Mouse (Mus musculus): ENCODE results near the gene Ndufa13. TPM values are rescaled to one million over a fixed set of nuclear protein-coding genes. Genes with fewer than 3 reads are reported as not detected.
A peak's percentile ranks its signal among the peaks of the same experiment; 100 is the strongest.

The Ndufa13 gene
- polyA plus RNA-seq, 1 experiment from 2014 or later, result 96.9 TPM

DNA sequence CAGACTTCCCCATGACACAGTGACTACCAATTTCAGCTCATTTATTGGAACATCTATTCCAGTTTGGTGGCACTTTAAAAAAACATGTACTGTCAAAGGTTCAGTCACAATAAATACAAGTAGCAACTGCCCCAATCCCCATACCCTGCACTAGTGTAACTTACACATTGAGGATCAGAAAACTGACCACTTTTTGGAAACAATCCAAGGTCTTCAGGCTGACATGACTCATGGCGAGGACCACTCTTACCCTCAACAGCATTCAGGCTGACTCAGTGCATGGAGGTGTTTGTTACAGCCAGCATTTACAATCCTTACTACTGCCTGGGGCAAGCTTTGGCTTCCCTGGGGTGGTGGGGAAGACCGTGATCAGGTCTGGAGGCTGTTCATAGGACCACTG lies 4.7 kb upstream of the Ndufa13 start:
- Histone ChIP-seq H3K9ac (no peak overlapping the region), H3K4me2 (no peak overlapping the region), H3K36me3 (replicated peaks) (peaks cover 51% of the 10 kb centered on the region), H3K27me3 (no peaks in the 10 kb centered on the region), H3K27ac (replicated peaks) (0 out of 2 replicates have a peak overlapping the region, but pooled peaks have one; percentile 2), H3K4me1 (replicated peaks) (peaks cover 39% of the 10 kb centered on the region), H3K4me3 (replicated peaks) (no peak overlapping the region), H3K9me3 (replicated peaks) (no peaks in the 10 kb centered on the region)
- ATAC-seq (ENCODE audit: insufficient read depth), result no peak
- 78% methylated on average over 2 of the region's 2 CpGs for WGBS (ENCODE audit: insufficient replicate concordance)

DNA sequence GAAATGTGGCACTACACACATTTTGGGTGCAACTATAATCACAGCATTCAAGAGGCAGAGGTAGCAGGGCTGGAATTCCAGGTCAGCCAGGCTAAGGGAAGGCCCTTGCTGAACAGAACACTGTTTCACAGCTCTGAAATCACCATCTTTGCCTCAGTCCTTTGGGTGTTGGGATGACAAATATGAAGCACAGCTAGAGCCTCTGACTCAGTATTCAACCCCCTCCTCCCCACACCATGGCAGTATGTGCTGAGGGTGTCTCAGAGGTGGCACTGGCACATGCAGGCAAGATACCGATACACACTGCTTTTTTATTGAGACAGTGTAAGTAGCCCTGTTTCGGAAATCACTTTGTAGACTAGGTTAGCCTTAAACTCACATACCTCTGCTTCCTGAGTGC lies 3.9 kb upstream of the Ndufa13 start:
- no peak overlapping the region for H3K4me2 ChIP-seq
- H3K27me3 ChIP-seq, result no peaks in the 10 kb centered on the region
- no peak overlapping the region for H3K9ac ChIP-seq
- H3K27ac ChIP-seq (replicated peaks), result no peak overlapping the region
- no peaks in the 10 kb centered on the region for H3K9me3 ChIP-seq (replicated peaks)
- ATAC-seq (ENCODE audit: insufficient read depth), result no peak
- WGBS (ENCODE audit: insufficient replicate concordance), result 88% methylated on average over 2 of the region's 2 CpGs
- H3K36me3 ChIP-seq (replicated peaks), result peaks cover 43% of the 10 kb centered on the region
- H3K4me1 ChIP-seq (replicated peaks), result peaks cover 42% of the 10 kb centered on the region
- H3K4me3 ChIP-seq (replicated peaks), result no peak overlapping the region

DNA sequence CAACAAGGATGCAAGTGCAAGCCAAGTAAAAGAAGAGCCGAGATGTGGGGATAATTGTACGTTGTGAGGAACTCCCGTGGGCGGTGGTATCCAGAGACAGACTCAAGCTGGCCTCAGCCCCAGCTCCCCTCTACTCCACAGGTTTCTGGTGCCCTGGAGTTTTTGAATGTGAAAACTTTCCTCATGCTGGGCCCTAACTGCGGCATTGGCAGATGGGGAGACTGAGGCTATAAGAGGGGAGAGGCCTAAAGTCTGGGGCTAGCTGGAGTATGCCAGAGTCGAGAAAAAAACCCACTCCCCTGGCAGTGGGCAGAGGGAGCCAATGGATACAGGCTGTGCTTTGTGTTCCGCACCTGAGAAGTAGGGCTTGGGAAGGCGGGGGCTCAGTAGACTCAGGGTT lies 1.7 kb upstream of the Ndufa13 start:
- 81% methylated on average over 8 of the region's 8 CpGs for WGBS (ENCODE audit: insufficient replicate concordance)
- H3K9ac ChIP-seq, result no peak overlapping the region

DNA sequence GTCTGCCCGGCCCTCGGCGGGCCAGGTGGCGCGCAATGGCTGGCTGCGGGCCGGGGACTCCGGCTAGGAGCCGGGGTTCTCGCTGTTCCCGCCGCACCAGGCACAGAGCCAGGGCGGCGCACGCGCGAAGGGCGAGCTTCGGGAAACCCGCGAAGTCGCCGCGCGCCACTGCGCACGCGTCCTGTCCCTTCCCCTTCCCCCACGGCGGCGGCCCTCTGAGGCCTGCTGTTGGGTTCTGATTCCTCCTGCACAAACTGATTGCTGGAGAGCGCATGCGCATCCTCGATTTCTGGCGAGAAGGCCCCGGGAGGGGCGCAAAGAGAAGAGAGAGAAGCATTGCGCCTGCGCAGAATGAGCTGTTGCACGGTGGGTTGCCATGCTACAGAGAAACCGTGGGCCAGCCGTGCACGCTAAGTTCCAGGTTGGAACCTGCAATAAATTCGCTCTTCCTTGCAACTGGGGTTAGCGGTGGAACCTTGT lies 745 bp upstream of the Ndufa13 start:
- H3K9ac ChIP-seq, result peak overlapping the region; percentile 88
- H3K4me2 ChIP-seq, result peak overlapping the region; percentile 99
- ATAC-seq (ENCODE audit: insufficient read depth), result peak; percentile 84
- peaks cover 11% of the 10 kb centered on the region for H3K36me3 ChIP-seq (replicated peaks)
- H3K4me3 ChIP-seq (replicated peaks), result peak overlapping the region; percentile 65
- peak overlapping the region; percentile 96 for H3K27ac ChIP-seq (replicated peaks)
- H3K27me3 ChIP-seq, result no peaks in the 10 kb centered on the region
- peaks cover 67% of the 10 kb centered on the region for H3K4me1 ChIP-seq (replicated peaks)
- WGBS (ENCODE audit: insufficient replicate concordance), result under 1% methylated on average over 45 of the region's 45 CpGs
- H3K9me3 ChIP-seq (replicated peaks), result no peaks in the 10 kb centered on the region

More for the DNA sequence above, 1.7 kb upstream of the Ndufa13 start:
- Histone ChIP-seq H3K36me3 (replicated peaks) (peaks cover 21% of the 10 kb centered on the region), H3K4me1 (replicated peaks) (peaks cover 58% of the 10 kb centered on the region), H3K27me3 (no peaks in the 10 kb centered on the region), H3K4me2 (peak overlapping the region; percentile 99), H3K27ac (replicated peaks) (no peak overlapping the region), H3K9me3 (replicated peaks) (no peaks in the 10 kb centered on the region), H3K4me3 (replicated peaks) (no peak overlapping the region)
- no peak for ATAC-seq (ENCODE audit: insufficient read depth)

DNA sequence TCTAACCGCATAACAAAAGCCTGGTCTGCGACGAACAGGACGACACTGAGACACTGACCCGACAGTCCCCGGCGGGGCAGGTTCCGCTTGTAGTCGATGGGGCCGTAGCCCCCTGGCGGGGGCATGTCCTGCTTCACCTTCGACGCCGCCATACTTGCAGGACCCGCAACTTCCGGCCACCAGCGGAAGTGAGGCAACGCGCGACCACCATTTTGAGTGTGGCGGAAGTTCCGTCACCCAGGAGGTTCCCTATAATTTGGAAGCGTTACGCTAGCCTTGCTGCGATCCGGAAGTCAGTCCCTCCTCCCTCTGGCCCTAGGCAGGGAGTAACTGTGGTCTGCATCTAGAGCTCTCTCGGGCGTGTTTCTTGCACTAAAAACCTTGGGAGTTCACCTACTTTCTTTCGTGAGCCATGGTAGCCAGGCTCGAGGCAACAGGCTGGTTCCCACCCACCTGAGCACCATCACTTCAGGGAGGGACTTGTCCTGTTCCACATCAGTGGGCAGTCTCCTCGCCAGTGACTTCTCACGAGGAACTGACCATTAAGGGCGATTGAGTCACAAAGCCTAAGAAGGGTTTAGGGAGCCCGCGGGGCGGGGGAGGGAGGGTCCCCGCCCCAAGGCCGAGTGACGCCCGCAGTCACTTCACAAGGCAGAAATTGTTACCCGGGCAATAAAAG lies 735 bp downstream of the Ndufa13 start:
- Histone ChIP-seq H3K9ac (peak overlapping the region; percentile 88), H3K27me3 (no peaks in the 10 kb centered on the region), H3K4me2 (peak overlapping the region; percentile 99), H3K27ac (replicated peaks) (peak overlapping the region; percentile 96), H3K4me3 (replicated peaks) (peak overlapping the region; percentile 65), H3K36me3 (replicated peaks) (peaks cover 8% of the 10 kb centered on the region; the same call in 1 of the 2 replicates), H3K9me3 (replicated peaks) (no peaks in the 10 kb centered on the region), H3K4me1 (replicated peaks) (peaks cover 82% of the 10 kb centered on the region)
- WGBS (ENCODE audit: insufficient replicate concordance), result under 1% methylated on average over 41 of the region's 41 CpGs
- peak; percentile 64 for ATAC-seq (ENCODE audit: insufficient read depth)

DNA sequence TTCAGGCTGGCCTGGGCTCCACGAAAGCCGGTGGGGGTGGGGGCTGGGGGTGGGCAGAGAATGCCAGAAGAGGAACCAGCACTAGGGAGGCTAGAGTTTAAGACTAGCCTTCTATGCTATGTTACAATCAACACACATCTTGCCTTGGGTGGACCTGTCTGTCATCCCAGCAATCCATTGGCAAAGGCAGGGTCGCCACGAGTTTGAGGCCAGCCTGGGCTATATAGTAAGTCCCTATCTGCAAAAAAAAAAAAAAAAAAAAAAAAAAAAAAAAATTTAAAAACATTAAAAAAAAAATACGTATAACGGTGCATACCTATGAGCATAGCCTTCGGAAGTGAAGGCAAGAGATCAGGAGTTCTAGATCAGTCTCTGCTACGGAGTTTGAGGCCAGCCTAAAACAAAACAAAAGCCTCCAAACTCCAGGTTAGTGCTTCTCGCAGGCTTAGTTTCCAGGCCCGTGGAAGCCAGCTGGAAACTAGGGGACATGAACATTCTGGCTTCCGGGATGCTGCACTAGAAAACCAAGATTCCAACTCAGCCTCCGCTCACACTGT lies 1.4 kb downstream of the Ndufa13 start:
- H3K4me3 ChIP-seq (replicated peaks), result peak overlapping the region; percentile 65
- H3K9me3 ChIP-seq (replicated peaks), result no peaks in the 10 kb centered on the region
- peak; percentile 15 for ATAC-seq (ENCODE audit: insufficient read depth)
- no peaks in the 10 kb centered on the region for H3K27me3 ChIP-seq
- H3K27ac ChIP-seq (replicated peaks), result peak overlapping the region; percentile 96
- 7% methylated on average over 12 of the region's 12 CpGs for WGBS (ENCODE audit: insufficient replicate concordance)
- H3K36me3 ChIP-seq (replicated peaks), result peaks cover 14% of the 10 kb centered on the region; the same call in 1 of the 2 replicates
- peaks cover 89% of the 10 kb centered on the region for H3K4me1 ChIP-seq (replicated peaks)
- H3K4me2 ChIP-seq, result peak overlapping the region; percentile 99
- H3K9ac ChIP-seq, result peak overlapping the region; percentile 88

DNA sequence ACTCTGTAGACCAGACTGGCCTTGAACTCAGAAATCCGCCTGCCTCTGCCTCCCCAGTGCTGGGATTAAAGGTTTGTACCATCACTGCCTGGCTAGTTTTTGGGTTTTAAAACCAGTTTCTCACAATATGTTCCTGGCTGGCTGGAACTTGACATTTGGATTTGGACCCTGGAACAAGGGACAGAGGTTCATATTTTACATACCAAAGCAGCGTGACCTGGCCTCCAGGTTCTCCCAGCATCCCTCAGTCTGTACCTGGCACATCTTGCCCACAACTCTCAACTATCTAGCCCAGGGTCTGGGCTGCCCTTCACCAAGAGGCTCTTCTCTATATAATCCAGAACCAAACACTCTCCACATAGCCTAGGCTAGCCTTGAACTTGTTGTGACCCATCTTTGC lies 2.5 kb downstream of the Ndufa13 start:
- ATAC-seq (ENCODE audit: insufficient read depth), result no peak
- peaks cover 19% of the 10 kb centered on the region; the same call in 1 of the 2 replicates for H3K36me3 ChIP-seq (replicated peaks)

DNA sequence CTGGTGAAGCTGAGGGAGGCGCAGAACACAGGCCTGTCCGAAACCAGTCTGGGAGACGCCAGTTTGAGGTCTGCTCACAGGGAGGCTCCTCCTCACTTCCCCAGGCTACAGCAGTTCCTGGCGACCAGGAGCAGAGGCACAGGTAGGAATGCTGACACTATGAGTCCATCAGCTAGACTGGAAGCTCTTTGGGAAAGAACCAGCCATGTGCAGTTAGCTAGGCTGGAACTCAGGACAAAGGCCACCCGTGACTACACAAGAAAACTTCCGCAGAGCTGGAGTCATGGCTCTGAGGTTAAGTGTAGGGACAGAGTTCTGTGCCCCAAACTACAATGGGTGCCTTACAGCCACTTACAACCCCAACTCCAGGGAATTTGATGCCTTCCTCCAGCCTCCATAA lies 4.5 kb downstream of the Ndufa13 start:
- Histone ChIP-seq H3K4me2 (no peak overlapping the region), H3K9me3 (replicated peaks) (no peaks in the 10 kb centered on the region), H3K27ac (replicated peaks) (no peak overlapping the region), H3K4me1 (replicated peaks) (peaks cover 67% of the 10 kb centered on the region), H3K27me3 (no peaks in the 10 kb centered on the region), H3K4me3 (replicated peaks) (no peak overlapping the region), H3K36me3 (replicated peaks) (peaks cover 36% of the 10 kb centered on the region), H3K9ac (peak overlapping the region; percentile 5; the same call in 1 of the 2 replicates)
- no peak for ATAC-seq (ENCODE audit: insufficient read depth)
- WGBS (ENCODE audit: insufficient replicate concordance), result 76% methylated on average over 6 of the region's 6 CpGs

More for the DNA sequence above, 2.5 kb downstream of the Ndufa13 start:
- Histone ChIP-seq H3K9me3 (replicated peaks) (no peaks in the 10 kb centered on the region), H3K27ac (replicated peaks) (no peak overlapping the region), H3K27me3 (no peaks in the 10 kb centered on the region), H3K9ac (no peak overlapping the region), H3K4me3 (replicated peaks) (peak overlapping the region; percentile 65; the same call in 1 of the 2 replicates), H3K4me2 (peak overlapping the region; percentile 99), H3K4me1 (replicated peaks) (peaks cover 81% of the 10 kb centered on the region)
- 89% methylated on average over 2 of the region's 2 CpGs for WGBS (ENCODE audit: insufficient replicate concordance)

DNA sequence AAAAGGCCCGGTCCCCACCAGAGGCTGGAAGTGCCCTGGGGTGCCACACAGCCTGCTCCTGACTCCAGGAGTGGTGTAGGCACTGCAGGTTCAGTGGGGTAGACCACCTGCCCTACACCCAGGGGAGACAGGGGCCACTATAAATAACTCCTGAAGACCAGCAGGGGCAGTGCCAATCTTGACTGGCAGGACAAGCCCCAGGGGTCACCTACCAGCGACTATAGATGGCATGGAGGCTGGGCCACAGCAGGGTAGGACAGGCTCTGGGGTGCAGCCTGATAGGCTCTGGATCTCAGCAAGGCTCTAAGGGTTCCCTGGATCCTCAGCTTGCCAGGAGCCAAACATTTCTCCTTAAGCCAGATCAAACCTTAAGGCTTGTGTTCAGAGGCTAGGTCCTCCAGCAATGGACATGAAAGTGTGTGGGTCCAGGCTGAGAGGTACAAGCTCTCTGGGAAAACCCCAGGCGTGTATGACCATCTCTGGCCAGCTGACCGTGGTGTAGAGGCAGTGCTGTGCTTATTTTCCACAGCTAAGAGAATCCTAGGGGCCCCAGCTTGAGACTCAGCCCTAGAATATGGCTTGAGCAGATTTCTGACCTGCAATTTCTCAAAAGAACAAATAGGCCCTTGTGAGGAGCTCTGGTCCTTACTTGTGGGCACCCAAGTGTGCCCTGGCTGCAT lies 6.4 kb downstream of the Ndufa13 start:
- Histone ChIP-seq H3K36me3 (replicated peaks) (peaks cover 36% of the 10 kb centered on the region), H3K4me2 (no peak overlapping the region), H3K9me3 (replicated peaks) (no peaks in the 10 kb centered on the region), H3K9ac (no peak overlapping the region), H3K4me1 (replicated peaks) (peaks cover 54% of the 10 kb centered on the region), H3K27me3 (peaks cover 5% of the 10 kb centered on the region), H3K27ac (replicated peaks) (no peak overlapping the region), H3K4me3 (replicated peaks) (no peak overlapping the region)
- 75% methylated on average over 4 of the region's 4 CpGs for WGBS (ENCODE audit: insufficient replicate concordance)
- no peak for ATAC-seq (ENCODE audit: insufficient read depth)

DNA sequence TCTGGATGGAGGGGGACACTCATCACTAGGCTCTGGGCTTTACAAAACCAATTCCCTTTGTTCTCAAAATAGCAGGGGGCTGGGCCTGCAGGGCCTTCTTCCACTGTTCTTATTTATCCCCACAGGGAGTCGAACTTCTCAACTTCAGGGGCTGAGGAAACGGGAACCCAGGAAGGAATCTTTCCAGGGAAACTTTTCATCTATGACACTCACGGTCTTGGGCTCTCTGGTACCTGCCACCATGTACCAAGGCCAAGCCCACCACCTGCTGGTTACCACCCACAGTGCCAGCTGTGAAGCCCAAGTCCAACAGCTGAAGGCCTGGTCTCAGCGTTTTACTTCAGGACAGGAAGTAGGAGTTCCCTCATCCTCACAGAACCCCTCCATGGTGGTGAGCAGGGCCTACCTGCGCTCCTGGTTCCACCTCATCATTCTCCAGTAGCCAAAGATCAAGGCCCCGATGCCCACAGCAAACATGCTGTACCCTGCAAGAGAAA lies 7.5 kb downstream of the Ndufa13 start:
- 72% methylated on average over 6 of the region's 6 CpGs for WGBS (ENCODE audit: insufficient replicate concordance)
- Histone ChIP-seq H3K9me3 (replicated peaks) (no peaks in the 10 kb centered on the region), H3K4me2 (no peak overlapping the region), H3K4me1 (replicated peaks) (peaks cover 44% of the 10 kb centered on the region), H3K36me3 (replicated peaks) (peaks cover 36% of the 10 kb centered on the region), H3K27ac (replicated peaks) (no peak overlapping the region), H3K9ac (no peak overlapping the region), H3K27me3 (peaks cover 15% of the 10 kb centered on the region), H3K4me3 (replicated peaks) (no peak overlapping the region)
- no peak for ATAC-seq (ENCODE audit: insufficient read depth)

DNA sequence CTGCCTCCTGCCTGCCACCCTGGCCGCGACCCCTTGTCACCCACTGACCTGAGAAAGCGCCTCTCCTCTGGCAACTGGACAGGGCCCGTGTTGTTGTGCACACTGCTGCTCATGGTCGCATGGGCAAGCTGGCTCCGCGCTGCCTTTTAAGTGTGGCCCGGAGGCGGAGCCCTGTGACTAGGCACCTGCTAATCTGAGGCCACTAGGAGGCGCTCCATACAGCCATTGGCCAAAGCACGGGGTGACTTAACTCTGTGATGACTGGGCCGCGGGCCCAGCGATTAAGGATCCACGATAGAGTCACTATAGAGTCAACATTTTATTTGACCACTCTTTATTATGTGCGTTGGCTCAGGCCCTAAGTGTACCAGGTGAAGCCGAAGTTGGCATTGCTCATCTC lies 8.5 kb downstream of the Ndufa13 start:
- no peak for ATAC-seq (ENCODE audit: insufficient read depth)
- H3K4me3 ChIP-seq (replicated peaks), result no peak overlapping the region
- peaks cover 36% of the 10 kb centered on the region for H3K36me3 ChIP-seq (replicated peaks)
- H3K27me3 ChIP-seq, result peaks cover 25% of the 10 kb centered on the region
- H3K4me2 ChIP-seq, result no peak overlapping the region
- H3K4me1 ChIP-seq (replicated peaks), result peaks cover 43% of the 10 kb centered on the region
- no peak overlapping the region for H3K9ac ChIP-seq
- H3K9me3 ChIP-seq (replicated peaks), result no peaks in the 10 kb centered on the region
- WGBS (ENCODE audit: insufficient replicate concordance), result 66% methylated on average over 17 of the region's 17 CpGs
- no peak overlapping the region for H3K27ac ChIP-seq (replicated peaks)

Measured in liver, embryonic 15.5 days (tissue).